Mouse (Mus musculus) lung, adult 2 months (tissue): Measurements from ENCODE around the gene Setx. TPM values are rescaled to one million over a fixed set of nuclear protein-coding genes. Genes with fewer than 3 reads are reported as not detected.

Source experiments
- DNase-seq: peaks from one replicate; pipeline ENCODE4 v3.0.0; 2022
- H3K4me1 ChIP-seq: fragments of 200-500 bp; 2 replicates; pipeline ENCODE4 v1.6.1; 2011; ENCODE audit warnings: low read length; ENCODE audit not compliant: control insufficient read depth, insufficient read depth
- H3K4me3 ChIP-seq: fragments of 200-500 bp; replicated peaks from 2 replicates; pipeline ENCODE3; 2011; ENCODE audit warnings: low read depth, mild to moderate bottlenecking, control low read depth, low read length; ENCODE audit errors: extremely low read depth
- CTCF ChIP-seq: fragments of 200-500 bp; IDR thresholded peaks from 2 replicates; pipeline ENCODE4 v1.5.1; 2011; ENCODE audit warnings: mild to moderate bottlenecking, low read length, control low read depth; ENCODE audit not compliant: insufficient read depth
- POLR2A ChIP-seq: fragments of 200-500 bp; IDR thresholded peaks from 2 replicates; pipeline ENCODE4 v1.6.1; 2011; ENCODE audit warnings: low read depth, mild to moderate bottlenecking, control low read depth, low read length, borderline replicate concordance; ENCODE audit errors: extremely low read depth
- WGBS: fragments of 180-500 bp; shearing (Covaris S2); methylation state at CpG from one replicate; pipeline ENCODE4 v1.1.7; 2018; 5-methylcytosine and 5-hydroxymethylcytosine counted together
- polyA plus RNA-seq: library from polyadenylated mRNA; depleted of rRNA; stranded (reverse); fragments of >200 nt; gene quantifications from 2 replicates; pipeline ENCODE4 v1.2.3, GENCODE M21; 2012

Gene Setx
- polyA plus RNA-seq, 1 experiment: 5.8 TPM

GRCm38 (mm10) chr2:29130118-29130899 lies 6.3 kb downstream of the Setx start:
- whole genome bisulfite sequencing: 85% methylated on average over 7 of the region's 7 CpGs
- H3K4me1 ChIP-seq: no peaks in the 10 kb centered on the region
- H3K4me3 ChIP-seq: no peak overlapping the region
- TF ChIP-seq CTCF: no peak
- TF ChIP-seq POLR2A: no peak
- DNase-seq: no peak

GRCm38 (mm10) chr2:29135161-29135560 lies 11.2 kb downstream of the Setx start:
- TF ChIP-seq CTCF (no peak), POLR2A (no peak)
- Histone ChIP-seq H3K4me3 (no peak overlapping the region), H3K4me1 (no peaks in the 10 kb centered on the region)
- DNase-seq: no peak

GRCm38 (mm10) chr2:29151941-29152340 lies 28.0 kb downstream of the Setx start:
- WGBS: 57% methylated on average over 2 of the region's 2 CpGs
- TF ChIP-seq POLR2A: no peak
- no peak for TF ChIP-seq CTCF
- no peaks in the 10 kb centered on the region for H3K4me1 ChIP-seq
- no peak overlapping the region for H3K4me3 ChIP-seq
- DNase-seq: no peak

GRCm38 (mm10) chr2:29168067-29168466 lies 44.1 kb downstream of the Setx start:
- Histone ChIP-seq H3K4me1 (no peaks in the 10 kb centered on the region), H3K4me3 (no peak overlapping the region)
- DNase-seq: no peak
- TF ChIP-seq CTCF (no peak), POLR2A (no peak)
- 93% methylated on average over 5 of the region's 5 CpGs for WGBS

GRCm38 (mm10) chr2:29174887-29175286 lies 50.9 kb downstream of the Setx start:
- Histone ChIP-seq H3K4me3 (no peak overlapping the region), H3K4me1 (no peaks in the 10 kb centered on the region)
- no peak for DNase-seq
- WGBS: 75% methylated on average over 3 of the region's 3 CpGs
- TF ChIP-seq CTCF: no peak
- TF ChIP-seq POLR2A: no peak

- H3K4me3 ChIP-seq: no peak overlapping the region
- TF ChIP-seq POLR2A (no peak), CTCF (no peak)
- H3K4me1 ChIP-seq: no peaks in the 10 kb centered on the region
- no peak for DNase-seq
- 82% methylated on average over 4 of the region's 4 CpGs for WGBS
Measured at GRCm38 (mm10) chr2:29179810-29180209, 55.8 kb downstream of the Setx start.

- Histone ChIP-seq H3K4me3 (no peak overlapping the region), H3K4me1 (no peaks in the 10 kb centered on the region)
- WGBS: 57% methylated on average over 2 of the region's 2 CpGs
- TF ChIP-seq CTCF (no peak), POLR2A (no peak)
- DNase-seq: no peak
Measured at GRCm38 (mm10) chr2:29181111-29181510, 57.1 kb downstream of the Setx start.

GRCm38 (mm10) chr2:29183266-29183924 lies 59.4 kb downstream of the Setx start:
- no peak overlapping the region for H3K4me3 ChIP-seq
- TF ChIP-seq POLR2A (no peak), CTCF (no peak)
- 56% methylated on average over 6 of the region's 6 CpGs for WGBS
- no peaks in the 10 kb centered on the region for H3K4me1 ChIP-seq
- DNase-seq: no peak

GRCm38 (mm10) chr2:29186209-29186608 lies 62.2 kb downstream of the Setx start:
- Histone ChIP-seq H3K4me1 (no peaks in the 10 kb centered on the region), H3K4me3 (no peak overlapping the region)
- WGBS: 76% methylated on average over 6 of the region's 6 CpGs
- DNase-seq: no peak
- TF ChIP-seq CTCF (no peak), POLR2A (no peak)

GRCm38 (mm10) chr2:29190392-29190791 lies 66.4 kb downstream of the Setx start:
- H3K4me3 ChIP-seq: no peak overlapping the region

More at GRCm38 (mm10) chr2:29190392-29190791, 66.4 kb downstream of the Setx start:
- H3K4me1 ChIP-seq: peaks cover 5% of the 10 kb centered on the region; the same call in 1 of the 2 replicates
- 71% methylated on average over 7 of the region's 7 CpGs for WGBS
- TF ChIP-seq POLR2A (no peak), CTCF (no peak)
- no peak for DNase-seq
